Mouse (Mus musculus): ENCODE data around the gene Castor1.

Gene Castor1

DNA sequence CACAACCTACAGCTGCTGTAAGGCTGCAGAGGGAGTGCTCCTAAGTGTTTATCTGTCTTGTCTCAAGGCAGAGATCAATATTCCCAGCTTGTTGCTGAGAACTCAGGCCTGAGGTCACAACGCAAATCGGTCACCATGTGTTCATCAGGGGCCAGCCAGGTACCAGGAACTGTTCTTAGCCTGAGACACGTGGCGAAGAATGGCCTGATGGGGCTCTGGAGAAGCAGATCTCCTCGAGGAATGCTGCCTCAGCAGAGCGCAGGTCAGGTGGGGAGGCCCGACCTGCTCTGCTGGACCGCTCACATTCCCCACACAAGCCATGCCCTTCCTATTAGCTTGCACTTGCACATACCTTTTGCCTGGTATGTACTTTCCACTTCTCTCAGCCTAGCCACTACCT lies 21.4 kb upstream of the Castor1 start:
- no peak for DNase-seq (ENCODE audit: low read depth, low spot score)
- Histone ChIP-seq H3K27me3 (ENCODE audit: control insufficient read depth, insufficient read depth, low read length, poor library complexity, severe bottlenecking) (no peaks in the 10 kb centered on the region), H3K36me3 (ENCODE audit: control insufficient read depth, insufficient read depth, low read length, poor library complexity, severe bottlenecking) (no peaks in the 10 kb centered on the region)

DNA sequence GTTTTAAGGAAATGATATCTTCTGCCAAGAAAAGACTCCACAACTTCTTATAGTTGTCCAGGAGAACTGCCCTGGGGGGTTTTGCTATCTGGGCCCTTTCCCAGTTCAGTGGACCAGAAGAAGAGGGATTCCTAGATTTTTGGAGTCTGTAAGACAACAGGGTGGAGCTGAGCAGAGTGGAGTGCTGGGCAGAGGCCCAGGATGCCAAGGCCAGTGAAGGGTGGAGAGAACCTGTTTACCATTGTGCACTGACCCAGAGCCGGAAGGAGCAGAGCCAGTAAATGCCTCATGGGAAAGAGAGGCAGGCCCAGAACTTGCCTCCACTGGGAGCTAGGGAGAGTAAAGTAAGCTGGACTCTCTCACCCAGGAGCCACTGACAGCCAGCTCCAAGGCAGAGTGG lies 20.3 kb upstream of the Castor1 start:
- H3K36me3 ChIP-seq (ENCODE audit: control insufficient read depth, insufficient read depth, low read length, poor library complexity, severe bottlenecking) = no peaks in the 10 kb centered on the region
- DNase-seq (ENCODE audit: low read depth, low spot score) = no peak

DNA sequence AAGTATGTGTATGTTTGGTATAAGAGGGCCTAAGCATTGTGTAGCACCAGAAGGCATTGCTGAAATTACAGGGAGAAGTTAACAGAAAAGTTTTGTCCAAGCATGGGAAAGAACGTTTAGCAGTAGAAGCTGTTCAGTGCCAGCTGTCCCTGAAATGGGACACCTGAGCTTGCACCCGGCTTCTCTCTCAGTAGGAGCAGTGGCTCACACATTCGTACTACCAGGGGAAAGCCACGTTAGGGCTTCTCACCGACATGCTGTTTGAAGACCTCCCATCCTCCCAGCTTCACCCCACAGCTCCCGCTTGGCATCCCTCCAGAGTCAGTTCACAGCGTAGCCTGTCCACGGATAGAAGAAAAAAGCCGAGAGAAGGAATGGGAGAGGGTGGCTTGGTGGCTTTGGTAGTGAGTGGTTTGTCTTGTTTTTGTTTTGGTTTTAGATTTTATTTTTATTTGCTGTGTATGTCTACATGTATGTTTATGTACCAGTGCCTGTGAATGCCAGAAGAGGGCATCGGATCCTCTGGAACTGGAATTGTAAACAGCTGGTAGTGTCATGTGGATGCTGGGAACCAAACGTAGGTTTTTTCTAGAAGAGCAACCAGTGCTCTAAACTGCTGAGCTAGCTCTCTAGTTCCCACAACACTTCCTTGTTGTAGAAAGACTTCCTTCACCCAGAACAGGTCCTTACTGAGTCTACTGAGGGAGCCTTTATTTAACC lies 15.9 kb upstream of the Castor1 start:
- no peaks in the 10 kb centered on the region for H3K27me3 ChIP-seq (ENCODE audit: control insufficient read depth, insufficient read depth, low read length, poor library complexity, severe bottlenecking)
- no peaks in the 10 kb centered on the region; the same call in 1 of the 2 replicates for H3K36me3 ChIP-seq (ENCODE audit: control insufficient read depth, insufficient read depth, low read length, poor library complexity, severe bottlenecking)
- no peak for DNase-seq (ENCODE audit: low read depth, low spot score)

More for the DNA sequence above, 20.3 kb upstream of the Castor1 start:
- H3K27me3 ChIP-seq (ENCODE audit: control insufficient read depth, insufficient read depth, low read length, poor library complexity, severe bottlenecking) = no peaks in the 10 kb centered on the region

DNA sequence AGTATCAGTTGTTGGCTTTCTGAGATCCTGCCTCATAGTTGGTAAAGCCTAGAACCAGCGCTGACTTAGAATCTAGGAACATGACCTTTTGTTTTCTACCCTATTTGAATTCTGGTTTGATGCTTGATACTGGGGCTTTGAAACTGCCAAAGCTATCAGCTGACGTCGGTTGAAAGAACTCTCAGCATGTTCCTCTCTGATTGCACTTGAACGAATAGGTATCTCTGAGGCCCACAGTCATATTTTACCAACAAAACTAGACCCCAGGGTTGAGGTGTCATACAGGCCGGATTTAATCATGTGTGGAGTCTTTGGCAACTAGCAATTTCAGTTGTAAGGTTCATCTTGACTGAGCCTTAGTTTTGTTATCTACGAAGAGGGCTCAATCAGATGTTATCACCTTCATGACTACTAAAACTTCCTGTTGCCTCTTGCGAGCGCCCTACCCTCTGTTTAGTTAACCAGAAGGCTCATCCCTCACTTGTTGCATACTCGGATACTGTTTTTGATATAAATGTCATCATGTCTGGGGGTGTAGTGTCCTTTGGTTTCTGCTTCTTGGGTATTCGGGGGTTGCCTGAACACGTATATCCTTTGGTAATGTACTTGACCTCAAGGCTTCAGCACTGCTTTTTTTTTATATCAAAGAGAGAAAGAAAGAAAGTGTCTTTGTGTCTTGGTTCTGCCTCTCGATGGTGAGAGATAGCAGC lies 14.9 kb upstream of the Castor1 start:
- DNase-seq (ENCODE audit: low read depth, low spot score) = no peak
- H3K36me3 ChIP-seq (ENCODE audit: control insufficient read depth, insufficient read depth, low read length, poor library complexity, severe bottlenecking) = peaks cover 2% of the 10 kb centered on the region; the same call in 1 of the 2 replicates
- no peaks in the 10 kb centered on the region for H3K27me3 ChIP-seq (ENCODE audit: control insufficient read depth, insufficient read depth, low read length, poor library complexity, severe bottlenecking)

DNA sequence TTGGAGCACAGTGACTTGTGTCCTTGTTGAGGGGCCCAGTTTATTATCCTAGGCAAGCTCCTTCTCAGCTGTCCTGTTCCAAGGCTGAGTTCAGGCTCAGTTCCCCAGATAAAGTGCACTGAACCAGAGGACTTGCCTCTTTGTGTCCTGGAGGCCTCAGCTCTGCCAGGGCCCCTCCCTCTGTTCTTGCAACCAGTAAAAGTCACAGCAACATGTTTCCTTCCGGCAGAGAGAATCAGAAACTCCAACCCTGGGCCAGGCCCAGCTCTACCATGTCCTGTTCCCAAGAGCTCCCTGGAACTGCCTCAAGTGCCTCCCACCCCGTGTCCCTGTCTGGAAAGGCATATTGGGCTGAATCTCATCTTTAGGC lies 14.3 kb upstream of the Castor1 start:
- Histone ChIP-seq H3K36me3 (ENCODE audit: control insufficient read depth, insufficient read depth, low read length, poor library complexity, severe bottlenecking) (peaks cover 4% of the 10 kb centered on the region; the same call in 1 of the 2 replicates), H3K27me3 (ENCODE audit: control insufficient read depth, insufficient read depth, low read length, poor library complexity, severe bottlenecking) (no peaks in the 10 kb centered on the region)
- DNase-seq (ENCODE audit: low read depth, low spot score) = no peak

DNA sequence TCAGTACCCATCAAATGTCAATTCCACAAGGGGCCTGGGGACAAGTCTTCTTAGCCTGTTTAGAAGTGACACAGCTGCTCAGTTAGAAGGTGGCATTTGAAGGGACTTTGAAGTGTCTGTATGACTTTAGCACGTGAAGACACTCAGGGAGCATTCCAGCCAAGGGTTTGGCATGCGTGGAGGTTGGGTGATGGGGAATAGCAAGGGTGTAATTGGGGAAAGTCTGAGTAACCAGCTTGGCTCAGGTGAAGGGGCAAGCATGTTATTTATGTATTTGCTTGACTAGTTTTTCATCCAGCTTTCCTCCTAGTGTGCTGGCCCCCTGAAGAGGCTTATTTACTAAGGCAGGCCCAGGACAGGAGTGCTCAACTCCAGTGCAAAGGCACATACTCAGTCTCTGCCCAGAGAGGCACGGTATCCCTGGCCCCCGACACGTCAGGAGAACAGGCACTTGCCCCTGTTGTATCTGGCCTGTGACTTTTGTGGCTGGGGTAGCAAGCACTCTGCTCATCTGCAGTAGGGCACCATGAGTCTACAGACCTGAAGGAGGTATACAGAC lies 12.8 kb upstream of the Castor1 start:
- Histone ChIP-seq H3K36me3 (ENCODE audit: control insufficient read depth, insufficient read depth, low read length, poor library complexity, severe bottlenecking) (peaks cover 4% of the 10 kb centered on the region; the same call in 1 of the 2 replicates), H3K27me3 (ENCODE audit: control insufficient read depth, insufficient read depth, low read length, poor library complexity, severe bottlenecking) (no peaks in the 10 kb centered on the region)
- DNase-seq (ENCODE audit: low read depth, low spot score) = no peak

DNA sequence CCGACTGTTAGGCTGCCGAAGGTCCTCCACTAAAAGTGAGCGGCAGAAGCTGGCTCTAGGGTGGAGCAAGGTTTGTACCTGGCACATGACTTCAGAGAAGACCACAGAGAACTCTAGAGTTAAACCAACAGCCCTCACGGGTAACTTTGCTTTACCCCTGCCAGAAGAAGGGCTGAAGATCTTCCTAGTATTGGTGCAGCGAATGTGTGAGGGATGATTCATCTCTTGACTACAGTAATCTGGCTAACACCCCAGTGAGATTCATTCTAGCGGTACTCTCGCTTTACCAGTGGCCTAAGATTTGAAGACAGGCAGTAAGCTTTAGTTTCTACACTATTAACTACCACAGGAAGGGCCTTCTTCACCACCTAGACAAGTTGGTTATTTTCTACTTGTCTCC lies 12.1 kb upstream of the Castor1 start:
- DNase-seq (ENCODE audit: low read depth, low spot score) = no peak
- H3K36me3 ChIP-seq (ENCODE audit: control insufficient read depth, insufficient read depth, low read length, poor library complexity, severe bottlenecking) = peaks cover 4% of the 10 kb centered on the region; the same call in 1 of the 2 replicates
- H3K27me3 ChIP-seq (ENCODE audit: control insufficient read depth, insufficient read depth, low read length, poor library complexity, severe bottlenecking) = no peaks in the 10 kb centered on the region

DNA sequence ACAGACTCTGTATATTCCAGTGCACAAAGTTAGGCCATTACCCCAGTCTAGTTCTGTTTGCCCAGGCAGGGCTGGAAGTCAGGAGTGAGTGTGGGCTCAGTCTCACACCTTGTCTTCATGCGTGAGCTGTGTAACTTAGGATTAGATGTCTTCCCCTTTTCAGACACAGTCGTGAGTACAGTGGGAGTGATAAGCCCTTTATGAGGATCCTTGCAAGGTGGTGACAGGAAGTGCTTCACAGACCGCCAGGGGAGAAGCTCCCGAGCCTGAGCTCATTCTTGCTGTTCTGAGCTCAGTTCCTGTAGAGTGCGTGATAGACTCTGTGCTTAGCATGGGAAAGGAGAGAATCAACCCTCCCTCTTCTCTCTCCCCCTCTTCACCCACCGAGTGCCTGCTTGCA lies 11.5 kb upstream of the Castor1 start:
- no peak for DNase-seq (ENCODE audit: low read depth, low spot score)
- H3K27me3 ChIP-seq (ENCODE audit: control insufficient read depth, insufficient read depth, low read length, poor library complexity, severe bottlenecking) = no peaks in the 10 kb centered on the region
- H3K36me3 ChIP-seq (ENCODE audit: control insufficient read depth, insufficient read depth, low read length, poor library complexity, severe bottlenecking) = peaks cover 4% of the 10 kb centered on the region; the same call in 1 of the 2 replicates

DNA sequence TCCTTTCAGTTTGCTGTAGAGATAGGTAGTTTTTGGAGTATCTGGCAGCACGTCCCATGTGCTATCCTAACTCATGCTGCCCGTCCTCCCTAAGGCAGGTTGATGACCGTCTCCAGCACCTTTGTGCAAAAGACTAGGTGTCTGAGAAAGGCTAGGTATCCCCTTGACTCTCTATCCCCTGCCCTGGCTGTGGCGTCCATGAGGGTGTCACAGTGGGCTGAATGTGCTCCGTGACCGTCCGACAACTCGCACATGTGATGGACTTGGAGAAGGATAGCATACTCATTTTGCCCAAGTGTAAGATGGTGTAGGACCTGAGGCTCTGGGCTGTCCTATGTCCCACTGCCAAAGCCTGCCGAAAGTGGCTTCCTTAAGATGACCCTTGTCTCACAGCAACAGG lies 10.4 kb upstream of the Castor1 start:
- H3K27me3 ChIP-seq (ENCODE audit: control insufficient read depth, insufficient read depth, low read length, poor library complexity, severe bottlenecking) = no peaks in the 10 kb centered on the region
- peaks cover 6% of the 10 kb centered on the region; the same call in 1 of the 2 replicates for H3K36me3 ChIP-seq (ENCODE audit: control insufficient read depth, insufficient read depth, low read length, poor library complexity, severe bottlenecking)
- DNase-seq (ENCODE audit: low read depth, low spot score) = no peak

DNA sequence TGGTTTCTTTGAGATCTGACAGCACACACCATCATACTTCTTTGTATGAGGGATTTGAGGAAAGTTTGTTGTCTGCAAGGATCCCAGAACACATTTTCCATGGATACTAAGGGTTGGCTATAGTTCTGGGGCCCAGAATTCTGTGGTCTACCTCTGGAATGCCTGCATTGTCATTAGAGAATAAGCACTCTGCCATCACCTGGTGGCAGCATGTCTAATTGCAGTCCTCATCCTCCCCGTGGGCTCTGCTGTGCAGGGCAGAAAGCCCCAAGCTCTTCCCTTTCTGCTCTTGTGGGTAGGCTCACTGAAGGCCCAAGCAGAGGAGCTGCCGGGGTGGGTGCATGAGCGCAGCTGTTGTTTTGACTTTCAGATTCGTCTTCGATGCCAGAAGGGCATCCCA lies 8.5 kb upstream of the Castor1 start:
- Histone ChIP-seq H3K27me3 (ENCODE audit: control insufficient read depth, insufficient read depth, low read length, poor library complexity, severe bottlenecking) (no peaks in the 10 kb centered on the region), H3K36me3 (ENCODE audit: control insufficient read depth, insufficient read depth, low read length, poor library complexity, severe bottlenecking) (peaks cover 6% of the 10 kb centered on the region)
- DNase-seq (ENCODE audit: low read depth, low spot score) = peak; percentile 58

DNA sequence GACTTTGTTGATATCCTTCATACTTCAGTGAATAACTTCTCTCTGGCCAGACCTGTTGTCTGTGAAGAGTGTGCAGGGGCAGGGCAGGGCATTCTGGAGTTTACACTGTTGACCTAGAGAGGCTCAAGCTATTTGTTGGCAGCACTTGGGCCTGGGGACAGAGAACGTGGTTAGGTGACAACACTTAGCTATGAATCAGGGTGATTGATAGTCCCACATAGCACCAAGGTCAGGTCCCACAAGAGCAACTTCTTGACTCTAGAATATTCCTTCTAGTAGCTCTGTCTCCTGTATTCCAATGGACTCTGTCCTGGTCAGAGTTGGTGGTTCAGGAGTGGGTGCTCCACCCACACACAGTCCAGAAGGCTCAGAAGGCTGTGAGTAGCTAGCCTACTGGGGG lies 7.2 kb upstream of the Castor1 start:
- DNase-seq (ENCODE audit: low read depth, low spot score) = no peak
- peaks cover 8% of the 10 kb centered on the region for H3K36me3 ChIP-seq (ENCODE audit: control insufficient read depth, insufficient read depth, low read length, poor library complexity, severe bottlenecking)
- no peaks in the 10 kb centered on the region for H3K27me3 ChIP-seq (ENCODE audit: control insufficient read depth, insufficient read depth, low read length, poor library complexity, severe bottlenecking)

DNA sequence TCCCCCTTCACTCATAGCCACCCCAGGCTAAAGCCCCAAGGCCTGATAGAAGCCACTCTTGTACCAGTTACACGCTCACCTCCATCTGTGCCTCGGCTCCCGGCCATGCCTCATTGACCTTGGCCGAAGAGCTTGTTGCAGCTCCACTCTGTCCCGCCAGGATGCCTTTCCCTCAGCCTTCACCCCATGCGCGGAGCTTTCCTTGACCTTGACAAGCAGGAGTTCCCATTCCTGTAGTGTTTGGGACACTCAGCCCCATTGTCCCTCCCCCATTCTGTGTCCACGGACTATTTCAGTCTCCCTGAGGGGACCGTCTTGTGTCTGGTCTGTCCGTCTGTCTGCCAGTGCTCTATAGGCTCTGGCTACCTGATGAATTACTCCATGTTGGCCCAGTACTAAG lies 4.9 kb upstream of the Castor1 start:
- H3K27me3 ChIP-seq (ENCODE audit: control insufficient read depth, insufficient read depth, low read length, poor library complexity, severe bottlenecking) = no peaks in the 10 kb centered on the region
- DNase-seq (ENCODE audit: low read depth, low spot score) = no peak
- peaks cover 7% of the 10 kb centered on the region for H3K36me3 ChIP-seq (ENCODE audit: control insufficient read depth, insufficient read depth, low read length, poor library complexity, severe bottlenecking)

DNA sequence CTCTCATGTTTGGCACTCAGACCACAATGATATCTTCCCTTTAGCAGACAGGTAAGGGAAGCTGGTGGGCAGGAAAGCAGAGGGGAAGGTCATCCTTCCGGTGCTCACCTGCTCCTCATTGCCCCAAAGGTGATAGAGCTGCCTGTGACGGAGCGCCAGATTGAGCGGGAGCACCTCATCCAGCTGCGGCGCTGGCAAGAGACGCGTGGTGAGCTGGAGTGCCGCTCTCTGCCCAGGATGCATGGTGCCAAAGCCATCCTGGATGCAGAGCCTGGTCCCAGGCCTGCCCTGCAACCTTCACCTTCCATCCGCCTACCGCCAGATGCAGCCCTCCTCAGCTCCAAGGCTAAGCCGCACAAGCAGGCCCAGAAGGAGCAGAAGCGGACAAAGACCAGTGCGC lies 3.5 kb upstream of the Castor1 start:
- Histone ChIP-seq H3K27me3 (ENCODE audit: control insufficient read depth, insufficient read depth, low read length, poor library complexity, severe bottlenecking) (no peaks in the 10 kb centered on the region), H3K36me3 (ENCODE audit: control insufficient read depth, insufficient read depth, low read length, poor library complexity, severe bottlenecking) (peaks cover 4% of the 10 kb centered on the region)

DNA sequence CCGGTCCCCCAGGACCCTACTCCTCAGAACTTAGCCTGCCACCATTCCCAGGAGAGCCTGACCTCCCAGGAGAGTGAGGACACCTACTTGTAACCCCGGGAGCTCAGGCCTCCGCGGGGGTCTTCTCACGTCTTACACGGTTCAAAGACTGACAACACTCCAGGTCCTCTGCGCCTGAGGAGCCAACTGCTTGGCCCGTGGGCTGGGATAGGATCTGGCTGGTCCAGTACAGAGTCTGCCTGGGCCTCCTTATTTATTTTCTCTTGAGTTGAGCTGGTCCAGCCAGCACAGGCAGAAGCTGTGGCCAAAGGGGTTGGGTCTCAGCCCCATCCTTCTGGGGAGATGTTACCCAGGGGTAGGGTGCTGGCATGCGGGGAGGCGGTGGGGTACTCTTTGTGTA lies 3.0 kb upstream of the Castor1 start:
- H3K36me3 ChIP-seq (ENCODE audit: control insufficient read depth, insufficient read depth, low read length, poor library complexity, severe bottlenecking) = peaks cover 4% of the 10 kb centered on the region
- DNase-seq (ENCODE audit: low read depth, low spot score) = no peak

More for the DNA sequence above, 3.5 kb upstream of the Castor1 start:
- no peak for DNase-seq (ENCODE audit: low read depth, low spot score)

DNA sequence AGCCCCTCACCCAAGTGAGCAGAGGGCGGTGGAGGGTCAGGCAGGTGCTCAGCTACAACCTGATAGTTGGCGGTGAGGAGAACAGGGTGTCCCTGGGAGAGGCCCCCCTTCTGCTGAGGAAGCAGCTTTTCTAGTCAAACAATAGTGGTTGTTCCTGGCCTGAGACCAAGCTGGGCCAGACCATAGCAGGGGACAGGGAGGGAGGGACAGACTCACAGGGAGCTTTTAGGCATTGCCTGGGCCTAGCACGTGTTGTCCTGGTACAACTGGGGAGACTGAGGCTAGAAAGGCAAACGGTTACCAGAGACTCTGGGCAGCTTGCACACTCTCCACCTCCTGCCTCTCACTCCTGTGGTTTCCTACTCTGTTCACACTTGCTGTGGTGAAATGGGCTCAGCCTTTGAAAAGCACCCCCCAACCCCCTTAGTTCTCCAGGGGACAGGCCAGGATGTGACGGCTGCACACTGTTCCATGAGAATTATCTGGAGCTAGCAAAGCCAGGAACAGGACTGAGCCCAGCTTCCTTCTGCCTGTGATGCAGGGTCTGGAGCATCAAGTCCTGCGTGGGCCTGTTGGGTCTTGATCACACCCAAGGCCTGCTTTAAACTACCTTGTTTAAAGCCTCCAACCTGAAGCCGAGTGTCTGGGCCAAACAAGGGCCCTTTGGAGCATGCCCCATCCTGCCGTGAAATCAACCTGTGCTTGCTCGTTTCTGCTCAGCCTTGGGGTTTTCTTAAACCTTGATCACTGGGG lies 1.6 kb upstream of the Castor1 start:
- peaks cover 4% of the 10 kb centered on the region for H3K36me3 ChIP-seq (ENCODE audit: control insufficient read depth, insufficient read depth, low read length, poor library complexity, severe bottlenecking)
- DNase-seq (ENCODE audit: low read depth, low spot score) = no peak
- H3K27me3 ChIP-seq (ENCODE audit: control insufficient read depth, insufficient read depth, low read length, poor library complexity, severe bottlenecking) = no peaks in the 10 kb centered on the region

More for the DNA sequence above, 3.0 kb upstream of the Castor1 start:
- H3K27me3 ChIP-seq (ENCODE audit: control insufficient read depth, insufficient read depth, low read length, poor library complexity, severe bottlenecking) = no peaks in the 10 kb centered on the region

Measured in splenic B cell, adult 2 months (primary cell).